Mouse (Mus musculus) ES-Bruce4 (cell line): ENCODE data around the gene Mtor.

Experiments
- CTCF ChIP-seq: IDR thresholded peaks from one replicate; pipeline ENCODE4 v1.8.1; 2011; ENCODE audit warnings: low read depth, low read length
- EP300 ChIP-seq: IDR thresholded peaks from 2 replicates; pipeline ENCODE4 v1.6.1; 2011; ENCODE audit warnings: low read depth, low read length; ENCODE audit not compliant: insufficient read depth
- POLR2A ChIP-seq: IDR thresholded peaks from one replicate; pipeline ENCODE4 v1.8.1; 2011; ENCODE audit warnings: low read length; ENCODE audit not compliant: insufficient read depth

GRCm38 (mm10) chr4:148530351-148530750, 81.9 kb downstream of the Mtor start:
- TF ChIP-seq CTCF: no peak
- no peak for TF ChIP-seq EP300
- no peak for TF ChIP-seq POLR2A
